Mouse (Mus musculus) thymus, adult 2 months (tissue): ENCODE data around the gene Hspa1a. TPM values are rescaled to one million over a fixed set of nuclear protein-coding genes. Genes with fewer than 3 reads are reported as not detected.
A peak's percentile ranks its signal among the peaks of the same experiment; 100 is the strongest.
"Not testable (repeated sequence)": the region's sequence is repeated elsewhere in the genome, so short reads cannot be mapped to it uniquely, and the experiment has no call there.

Experiments
- DNase-seq: peaks from one replicate; pipeline ENCODE4 v3.0.0; 2021
- H3K27ac ChIP-seq: fragments of 200-500 bp; 2 replicates; pipeline ENCODE4 v1.5.1; 2012; ENCODE audit warnings: low read length, control low read depth; ENCODE audit not compliant: control insufficient read depth, insufficient read depth
- H3K27me3 ChIP-seq: fragments of 200-500 bp; 2 replicates; pipeline ENCODE4 v1.6.1; 2012; ENCODE audit warnings: mild to moderate bottlenecking, low read length, moderate library complexity, mixed read lengths; ENCODE audit not compliant: control insufficient read depth, insufficient read depth
- H3K36me3 ChIP-seq: fragments of 200-500 bp; 2 replicates; pipeline ENCODE4 v1.6.1; 2012; ENCODE audit warnings: mild to moderate bottlenecking, low read length, moderate library complexity; ENCODE audit not compliant: control insufficient read depth, insufficient read depth
- H3K4me1 ChIP-seq: fragments of 200-500 bp; replicated peaks from 2 replicates; pipeline ENCODE4 v1.6.1; 2012; ENCODE audit warnings: low read length; ENCODE audit not compliant: control insufficient read depth, insufficient read depth
- H3K4me3 ChIP-seq: fragments of 200-500 bp; 2 replicates; pipeline ENCODE4 v1.5.1; 2012; ENCODE audit warnings: mild to moderate bottlenecking, low read length, control low read depth, moderate library complexity; ENCODE audit not compliant: control insufficient read depth, insufficient read depth
- CTCF ChIP-seq: fragments of 200-500 bp; IDR thresholded peaks from 2 replicates; pipeline ENCODE4 v1.5.1; 2012; ENCODE audit warnings: mild to moderate bottlenecking, control low read depth, low read length, moderate library complexity, borderline replicate concordance; ENCODE audit not compliant: control insufficient read depth, poor library complexity, insufficient read depth; ENCODE audit errors: extremely low read depth
- POLR2A ChIP-seq: fragments of 200-500 bp; IDR thresholded peaks from 2 replicates; pipeline ENCODE4 v1.6.1; 2012; ENCODE audit warnings: mild to moderate bottlenecking, low read length, control low read depth, moderate library complexity; ENCODE audit not compliant: control insufficient read depth, poor library complexity, insufficient read depth; ENCODE audit errors: extremely low read depth
- WGBS: fragments of 180-500 bp; shearing (Covaris S2); methylation state at CpG from one replicate; pipeline ENCODE4 v1.1.7; 2018; 5-methylcytosine and 5-hydroxymethylcytosine counted together
- polyA plus RNA-seq: library from polyadenylated mRNA; depleted of rRNA; stranded (reverse); fragments of >200 nt; gene quantifications from 2 replicates; pipeline ENCODE4 v1.2.3, GENCODE M21; 2012

The Hspa1a gene
- polyA plus RNA-seq, 1 experiment = 12.2 TPM

- 95% methylated on average over 7 of the region's 7 CpGs for WGBS
- Histone ChIP-seq H3K27ac (no peak overlapping the region), H3K36me3 (peaks cover 30% of the 10 kb centered on the region), H3K27me3 (no peaks in the 10 kb centered on the region), H3K4me3 (no peak overlapping the region), H3K4me1 (peaks cover 4% of the 10 kb centered on the region)
- no peak for DNase-seq
- TF ChIP-seq POLR2A = no peak
- no peak for TF ChIP-seq CTCF
These were observed 35.5 kb upstream of the Hspa1a start for GRCm38 (mm10) chr17:35007387-35007991.

DNA sequence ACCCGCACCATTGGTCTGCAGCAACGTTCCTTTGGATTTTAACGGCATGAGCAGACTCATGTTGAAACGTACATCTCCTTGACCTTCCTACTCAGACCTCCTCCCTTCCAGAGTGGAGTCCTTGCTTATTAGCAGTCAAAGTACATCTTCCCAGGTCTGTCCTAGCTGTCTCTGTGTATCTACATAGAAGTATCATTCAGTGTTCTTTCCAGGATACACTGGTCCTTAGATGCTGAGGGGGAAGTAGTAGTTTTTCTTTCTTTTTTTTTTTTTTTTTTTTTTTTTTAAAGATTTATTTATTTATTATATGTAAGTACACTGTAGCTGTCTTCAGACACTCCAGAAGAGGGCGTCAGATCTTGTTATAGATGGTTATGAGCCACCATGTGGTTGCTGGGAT lies 33.9 kb upstream of the Hspa1a start:
- DNase-seq = not testable (repeated sequence)
- 96% methylated on average over 4 of the region's 5 CpGs for WGBS
- H3K4me1 ChIP-seq = peaks cover 14% of the 10 kb centered on the region

GRCm38 (mm10) chr17:35005158-35005557 lies 33.2 kb upstream of the Hspa1a start:
- Histone ChIP-seq H3K36me3 (peaks cover 14% of the 10 kb centered on the region), H3K27ac (no peak overlapping the region), H3K4me1 (peaks cover 14% of the 10 kb centered on the region), H3K4me3 (no peak overlapping the region), H3K27me3 (no peaks in the 10 kb centered on the region)
- WGBS = 97% methylated on average over 10 of the region's 10 CpGs
- TF ChIP-seq CTCF = no peak
- no peak for DNase-seq

More for the DNA sequence above, 33.9 kb upstream of the Hspa1a start:
- not testable (repeated sequence) for H3K4me3 ChIP-seq, H3K27me3 ChIP-seq, H3K27ac ChIP-seq
- peaks cover 21% of the 10 kb centered on the region for H3K36me3 ChIP-seq

GRCm38 (mm10) chr17:35004075-35004717 lies 32.2 kb upstream of the Hspa1a start:
- no peak for TF ChIP-seq POLR2A
- no peak for TF ChIP-seq CTCF
- H3K4me1 ChIP-seq = peaks cover 21% of the 10 kb centered on the region
- H3K27me3 ChIP-seq = no peaks in the 10 kb centered on the region
- H3K4me3 ChIP-seq = no peak overlapping the region
- H3K27ac ChIP-seq = no peak overlapping the region
- no peak for DNase-seq
- WGBS = 97% methylated on average over 17 of the region's 17 CpGs
- H3K36me3 ChIP-seq = peaks cover 14% of the 10 kb centered on the region

GRCm38 (mm10) chr17:35003022-35003838 lies 31.3 kb upstream of the Hspa1a start:
- Histone ChIP-seq H3K27ac (no peak overlapping the region), H3K36me3 (peaks cover 14% of the 10 kb centered on the region), H3K4me3 (no peak overlapping the region), H3K4me1 (peaks cover 29% of the 10 kb centered on the region), H3K27me3 (no peaks in the 10 kb centered on the region)
- DNase-seq = no peak
- WGBS = 42% methylated on average over 9 of the region's 9 CpGs
- TF ChIP-seq POLR2A (no peak), CTCF (no peak)

DNA sequence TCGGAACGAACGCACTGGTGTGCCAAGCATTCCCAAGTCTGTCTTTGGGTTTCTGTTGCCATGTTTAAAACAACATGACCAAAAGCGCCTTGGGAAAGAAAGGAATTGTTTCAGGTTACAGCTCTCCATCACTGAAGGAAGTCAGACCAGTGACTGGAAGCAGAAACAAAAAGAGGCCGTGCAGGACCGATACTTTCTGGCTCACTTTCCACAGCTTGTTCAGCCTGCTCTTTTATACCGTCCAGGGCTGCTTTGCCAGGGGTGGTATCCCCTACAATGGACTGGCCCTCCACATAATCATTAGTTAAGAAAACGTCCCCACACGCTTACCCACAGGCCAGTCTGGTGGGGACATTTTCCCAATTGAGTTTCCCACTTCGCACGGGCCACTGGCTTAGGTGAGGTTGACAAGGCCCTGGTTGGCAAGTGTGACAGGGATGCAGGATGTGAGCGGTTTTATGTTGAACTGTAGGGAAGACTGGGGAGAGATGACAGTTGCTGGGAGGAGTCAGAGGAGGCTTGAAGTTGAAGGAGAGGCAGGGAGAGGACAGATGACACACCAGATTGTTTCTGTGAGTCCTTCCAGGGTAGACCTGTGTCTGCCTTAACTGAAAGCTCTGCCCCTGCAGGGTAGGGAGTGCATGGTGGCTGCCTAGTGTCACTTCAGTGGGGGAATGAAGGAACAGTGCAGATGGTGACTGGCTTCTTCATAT lies 30.4 kb upstream of the Hspa1a start:
- peaks cover 33% of the 10 kb centered on the region for H3K4me1 ChIP-seq

More for the DNA sequence above, 30.4 kb upstream of the Hspa1a start:
- peak overlapping the region; percentile 63 for H3K27ac ChIP-seq
- TF ChIP-seq CTCF (no peak), POLR2A (no peak)
- no peak for DNase-seq
- H3K27me3 ChIP-seq = no peaks in the 10 kb centered on the region
- 2% methylated on average over 12 of the region's 12 CpGs for WGBS
- H3K4me3 ChIP-seq = peak overlapping the region; percentile 85
- H3K36me3 ChIP-seq = peaks cover 22% of the 10 kb centered on the region
